Mouse (Mus musculus) liver, embryonic 14.5 days (tissue): ENCODE measurements around the gene Plekhm1. TPM values are rescaled to one million over a fixed set of nuclear protein-coding genes. Genes with fewer than 3 reads are reported as not detected.
"Not testable (repeated sequence)": the region's sequence is repeated elsewhere in the genome, so short reads cannot be mapped to it uniquely, and the experiment has no call there.

Experiments
- ATAC-seq: fragments of 200-750 bp; cut with Nextera tagmentation; 2 replicates; pipeline ENCODE4 v1.8.0; 2017; ENCODE audit warnings: moderate number of reproducible peaks, mild to moderate bottlenecking, moderate library complexity; ENCODE audit not compliant: insufficient read depth
- DNase-seq, 3 experiments: peaks; one replicate each; pipeline ENCODE4 v3.0.0-alpha.2; 2012 to 2013; ENCODE audit warnings: low read depth in 3 of 3, low spot score in 3 of 3
- H3K27ac ChIP-seq: fragments of 300-500 bp; sonication (generic); 2 replicates; pipeline ENCODE4 v1.5.1; 2014; ENCODE audit warnings: moderate library complexity, mild to moderate bottlenecking, control low read depth, inconsistent platforms
- H3K27me3 ChIP-seq: fragments of 300-500 bp; sonication (generic); 2 replicates; pipeline ENCODE4 v1.6.1; 2014; ENCODE audit warnings: mild to moderate bottlenecking, low read length, moderate library complexity; ENCODE audit not compliant: control insufficient read depth, insufficient read depth
- H3K36me3 ChIP-seq: fragments of 300-500 bp; sonication (generic); replicated peaks from 2 replicates; pipeline ENCODE4 v1.6.1; 2014; ENCODE audit warnings: low read depth; ENCODE audit not compliant: control insufficient read depth, insufficient read depth
- H3K4me1 ChIP-seq, 2 experiments: fragments of 200-500 bp in 1 of 2; fragments of 300-500 bp in 1 of 2; sonication (generic) in 1 of 2; replicated peaks; 2 replicates each; pipeline ENCODE4 v1.6.1; 2012 to 2014; ENCODE audit warnings: antibody characterized with exemption in 1 of 2, inconsistent platforms in 1 of 2, low read length in 1 of 2; ENCODE audit not compliant: control insufficient read depth in 2 of 2, insufficient read depth in 2 of 2
- H3K4me2 ChIP-seq: fragments of 300-500 bp; sonication (generic); 2 replicates; pipeline ENCODE4 v1.6.1; 2014; ENCODE audit warnings: low read depth, mild to moderate bottlenecking, control low read depth, moderate library complexity
- H3K4me3 ChIP-seq, 2 experiments: fragments of 200-500 bp in 1 of 2; fragments of 300-500 bp in 1 of 2; sonication (generic) in 1 of 2; 2 replicates each; pipeline ENCODE4 v1.5.1; 2012 to 2014; ENCODE audit warnings: low read depth in 2 of 2, low read length in 2 of 2, mild to moderate bottlenecking in 2 of 2, control low read depth in 1 of 2, inconsistent platforms in 1 of 2, moderate library complexity in 1 of 2; ENCODE audit not compliant: insufficient read depth in 1 of 2
- H3K9ac ChIP-seq: fragments of 300-500 bp; sonication (generic); replicated peaks from 2 replicates; pipeline ENCODE4 v1.6.1; 2014; ENCODE audit warnings: mild to moderate bottlenecking, control low read depth, moderate library complexity
- H3K9me3 ChIP-seq: fragments of 300-500 bp; sonication (generic); 2 replicates; pipeline ENCODE4 v1.6.1; 2016; ENCODE audit warnings: low read length, mixed read lengths; ENCODE audit not compliant: control insufficient read depth
- CTCF ChIP-seq: IDR thresholded peaks from 2 replicates; pipeline ENCODE4 v1.5.1; 2016; ENCODE audit warnings: antibody characterized with exemption, low read depth, control low read depth
- EP300 ChIP-seq: IDR thresholded peaks from 2 replicates; pipeline ENCODE4 v1.6.1; 2016; ENCODE audit warnings: antibody characterized with exemption, low read depth
- WGBS: fragments of 180-500 bp; shearing (Covaris S2); extraction: QIAGEN DNeasy Blood & Tissue Kit; methylation state at CpG from one replicate; pipeline ENCODE4 v1.1.7; 2014; ENCODE audit not compliant: insufficient replicate concordance; 5-methylcytosine and 5-hydroxymethylcytosine counted together
- polyA plus RNA-seq, 2 experiments: library from polyadenylated mRNA; depleted of rRNA in 1 of 2; stranded (reverse) in 1 of 2; unstranded in 1 of 2; fragments of >200 nt; fragmentation: Nextera tagmentation in 1 of 2; extraction: Ambion mirVana in 1 of 2; gene quantifications; 2 replicates each; pipeline versions ENCODE4 v1.2.1 to v1.2.3; 2012 to 2014

The Plekhm1 gene
- polyA plus RNA-seq (2012; rRNA removed), result 3.7 TPM in 2 replicates
- 3.3 and 3.9 TPM in 2 replicates for polyA plus RNA-seq (2014; fragmentation: Nextera tagmentation; extraction: Ambion mirVana)

DNA sequence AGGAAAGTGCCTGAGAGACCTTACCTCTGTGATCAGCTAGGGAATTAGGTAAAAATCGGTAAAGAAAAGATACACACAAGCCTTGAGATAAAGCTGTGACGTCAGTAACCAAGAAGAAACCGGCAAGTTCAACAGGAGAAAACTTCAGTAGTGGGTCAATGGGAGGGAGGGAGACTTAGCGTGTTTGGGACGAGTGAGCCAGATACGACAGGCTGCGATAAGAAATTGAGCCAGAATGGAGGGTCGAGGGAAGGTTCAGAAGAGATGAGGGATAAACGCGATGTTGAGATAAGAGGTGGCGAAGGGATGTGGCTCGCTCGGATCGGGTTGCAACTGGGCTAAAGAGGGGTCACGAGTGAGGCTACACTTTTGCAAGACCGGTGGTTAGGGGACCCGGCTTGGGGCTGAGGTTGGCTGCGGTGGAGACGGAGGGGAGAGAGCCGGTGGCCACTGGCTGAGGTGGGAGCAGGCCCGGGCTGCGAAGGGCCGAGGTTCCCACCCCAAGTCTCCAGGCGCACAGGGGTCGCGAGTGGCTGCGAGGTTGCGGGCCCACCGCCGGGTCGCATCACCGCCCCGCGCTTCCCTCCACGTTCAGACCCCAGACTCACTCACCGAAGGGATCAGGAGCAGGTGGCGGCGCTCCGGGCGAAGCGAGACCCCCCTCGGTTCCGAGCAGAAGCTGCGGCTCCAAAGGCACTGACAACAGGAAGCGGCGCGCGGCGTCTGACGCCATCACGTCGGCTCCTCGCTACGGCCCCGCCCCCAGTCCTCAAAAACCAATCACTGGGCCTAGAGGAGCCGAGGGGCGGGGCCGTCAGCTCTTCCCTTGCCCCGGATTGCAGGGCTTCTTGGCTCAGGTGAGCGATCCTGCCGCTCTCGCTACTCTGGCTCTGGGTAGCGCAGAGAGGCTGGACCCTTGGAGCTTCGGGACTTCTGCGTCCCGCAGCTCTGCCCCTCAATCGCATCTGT, at the start of gene Plekhm1:
TSS of gene Plekhm1 (minus strand) at position 707 of the 969 bp plus-strand sequence.
- peak; percentile 97 for ATAC-seq
- peak within 1 kb of the TSS; percentile 90 for H3K4me2 ChIP-seq
- no peaks in the 10 kb centered on the region for H3K9me3 ChIP-seq
- H3K4me1 ChIP-seq, result peaks cover 3 to 10% of the 10 kb centered on the region in 2 experiments; a peak in 3 of 4 replicates
- H3K36me3 ChIP-seq, result no peaks in the 10 kb centered on the region; the same call in 1 of the 2 replicates
- H3K27me3 ChIP-seq, result no peaks in the 10 kb centered on the region
- H3K27ac ChIP-seq, result peak within 1 kb of the TSS; percentile 68
- no peak; the same call in 1 of the 2 replicates for TF ChIP-seq CTCF
- TF ChIP-seq EP300, result no peak
- H3K9ac ChIP-seq, result peak within 1 kb of the TSS; percentile 94
- peak within 1 kb of the TSS; percentile 77 to 98 for H3K4me3 ChIP-seq
- WGBS, result under 1% methylated on average over 60 of the region's 67 CpGs
- DNase-seq, result peak; percentile 89 to 90 (median 89)

- H3K9me3 ChIP-seq, ATAC-seq, H3K4me3 ChIP-seq, H3K4me2 ChIP-seq, H3K27ac ChIP-seq, H3K27me3 ChIP-seq, H3K4me1 ChIP-seq, H3K9ac ChIP-seq, H3K36me3 ChIP-seq, DNase-seq: not testable (repeated sequence)
- WGBS, result 74% methylated on average over 1 of the region's 1 CpGs
Measured at GRCm38 (mm10) chr11:103451105-103451504, 38.6 kb upstream of the Plekhm1 start.

DNA sequence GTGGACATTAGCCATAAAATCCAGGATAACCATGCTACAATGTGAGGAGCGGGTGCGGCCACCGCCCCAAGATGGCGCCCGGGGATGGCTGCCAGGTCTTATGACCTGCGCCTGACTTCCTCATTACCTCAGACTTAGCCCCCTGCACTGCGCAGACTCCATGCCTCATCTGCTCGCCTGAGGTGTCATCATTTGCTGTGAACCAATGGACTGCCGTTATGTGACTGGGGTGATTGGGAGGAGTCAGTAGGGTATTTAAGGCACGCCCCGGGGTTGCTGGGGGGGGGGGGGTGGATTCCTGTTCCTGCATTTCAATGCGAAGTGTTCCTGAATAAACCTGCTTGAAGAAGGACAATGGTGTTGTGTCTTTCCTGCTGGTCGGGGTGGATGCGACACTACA, 37.2 kb upstream of the Plekhm1 start:
- WGBS, result 76% methylated on average over 14 of the region's 14 CpGs
- H3K9ac ChIP-seq, H3K4me1 ChIP-seq, ATAC-seq, H3K4me3 ChIP-seq, H3K36me3 ChIP-seq, H3K27ac ChIP-seq, DNase-seq, H3K9me3 ChIP-seq, H3K27me3 ChIP-seq, H3K4me2 ChIP-seq: not testable (repeated sequence)

GRCm38 (mm10) chr11:103443678-103444077, 31.2 kb upstream of the Plekhm1 start:
- no peaks in the 10 kb centered on the region for H3K9me3 ChIP-seq
- H3K9ac ChIP-seq, result no peak overlapping the region
- H3K27me3 ChIP-seq, result no peaks in the 10 kb centered on the region
- no peak for DNase-seq
- no peak overlapping the region for H3K27ac ChIP-seq
- 61% methylated on average over 3 of the region's 3 CpGs for WGBS
- H3K4me1 ChIP-seq, result no peaks in the 10 kb centered on the region
- no peak overlapping the region for H3K4me3 ChIP-seq
- no peak overlapping the region for H3K4me2 ChIP-seq
- no peak for ATAC-seq
- TF ChIP-seq EP300 (no peak), CTCF (no peak)
- no peaks in the 10 kb centered on the region for H3K36me3 ChIP-seq

DNA sequence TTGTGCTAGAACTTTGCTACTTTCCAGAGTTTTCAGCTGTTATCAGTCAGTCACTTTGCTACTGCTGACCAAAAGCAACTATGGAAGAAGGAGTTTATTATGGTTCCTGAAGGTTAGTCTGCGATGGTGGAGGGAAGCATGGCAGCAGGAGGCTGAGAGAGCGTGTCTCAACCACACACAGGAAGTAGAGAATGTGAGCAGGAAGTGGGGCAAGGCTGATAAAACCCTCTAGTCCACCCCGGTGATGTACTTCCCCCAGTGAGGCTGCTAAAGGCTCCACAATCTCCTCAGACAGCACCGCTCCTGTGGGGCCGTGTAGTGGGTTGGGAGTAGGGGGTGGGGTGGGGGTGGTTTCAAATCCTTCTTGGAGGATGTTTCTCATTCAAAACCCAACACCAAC, 23.8 kb upstream of the Plekhm1 start:
- no peak for DNase-seq
- Histone ChIP-seq H3K9me3 (no peaks in the 10 kb centered on the region), H3K27me3 (no peaks in the 10 kb centered on the region), H3K27ac (no peak overlapping the region), H3K36me3 (no peaks in the 10 kb centered on the region), H3K9ac (no peak overlapping the region), H3K4me2 (no peak overlapping the region), H3K4me1 (no peaks in the 10 kb centered on the region), H3K4me3 (no peak overlapping the region)
- ATAC-seq, result no peak
- WGBS, result 17% methylated on average over 5 of the region's 5 CpGs
- TF ChIP-seq CTCF (no peak), EP300 (no peak)
